Mouse (Mus musculus): ENCODE measurements around the gene Cdcp1. TPM values are rescaled to one million over a fixed set of nuclear protein-coding genes. Genes with fewer than 3 reads are reported as not detected.

The Cdcp1 gene
- total RNA-seq (2021) = under 1 TPM in 1 of 2 experiments, not detected in 1; 0.29 TPM
- long read RNA-seq, experiment 1 = 0 reads
- long read RNA-seq, experiment 2 = 0 reads

GRCm38 (mm10) chr9:123215621-123216440 is at the start of gene Cdcp1:
Gene Cdcp1, minus strand, starts transcription at chr9:123216038.
- intact Hi-C loops (cut with DNase I) = loop anchor here (5.0 kb wide), 1 partner anchor 286 kb away; no protein-coding TSS in a partner anchor
- no peak for TF ChIP-seq CTCF (IDR thresholded peaks at IDR 0.05)
- H3K4me3 ChIP-seq = 0 out of 2 replicates have a peak within 1 kb of the TSS, but pooled peaks have one; percentile 2
- DNase-seq (ENCODE audit: extremely low spot score in 1 of 2, low spot score in 2 of 2) = no peak
- H3K27ac ChIP-seq = no peak within 1 kb of the TSS

- DNase-seq (ENCODE audit: extremely low spot score in 1 of 2, low spot score in 2 of 2) = peak; percentile 83 to 85
- intact Hi-C loops (cut with DNase I) = loop anchor here (1.0 to 2.0 kb wide), 2 partner anchors 178 to 268 kb away; partner anchors contain the start of gene Sacm1l
- no peak for TF ChIP-seq CTCF (IDR thresholded peaks at IDR 0.05)
- peak within 1 kb of the TSS; percentile 68 for H3K4me3 ChIP-seq
- H3K27ac ChIP-seq = peak within 1 kb of the TSS; percentile 91
Observed at GRCm38 (mm10) chr9:123260611-123261021, 44.8 kb upstream of the Cdcp1 start, which contains the start of gene Tmem158. Gene Tmem158, minus strand, starts transcription at chr9:123260764.

GRCm38 (mm10) chr9:123259896-123260610 is 44.2 kb upstream of the Cdcp1 start:
- peak overlapping the region; percentile 91 for H3K27ac ChIP-seq
- intact Hi-C loops (cut with DNase I) = loop anchor here (1.0 to 5.0 kb wide), 5 partner anchors 107 to 269 kb away; partner anchors contain the start of genes Lars2 and Sacm1l
- TF ChIP-seq CTCF (IDR thresholded peaks at IDR 0.05) = no peak
- peak overlapping the region; percentile 68 for H3K4me3 ChIP-seq
- peak; percentile 60 to 63 for DNase-seq (ENCODE audit: extremely low spot score in 1 of 2, low spot score in 2 of 2)

- intact Hi-C loops (cut with DNase I) = loop anchor here (2.0 to 5.0 kb wide), 3 partner anchors 108 to 243 kb away; partner anchors contain the start of gene Lars2
- peak; percentile 75 to 77 for DNase-seq (ENCODE audit: extremely low spot score in 1 of 2, low spot score in 2 of 2)
- peak overlapping the region; percentile 91 for H3K27ac ChIP-seq
- TF ChIP-seq CTCF (IDR thresholded peaks at IDR 0.05) = peak; percentile 71
- H3K4me3 ChIP-seq = peak overlapping the region; percentile 68
Observed at GRCm38 (mm10) chr9:123259461-123259895, 43.6 kb upstream of the Cdcp1 start.

GRCm38 (mm10) chr9:123258796-123259195 is 43.0 kb upstream of the Cdcp1 start:
- intact Hi-C loops (cut with DNase I) = loop anchor here (2.0 to 5.0 kb wide), 3 partner anchors 109 to 244 kb away; partner anchors contain the start of gene Lars2
- H3K27ac ChIP-seq = peak overlapping the region; percentile 91; the same call in 1 of the 2 replicates
- TF ChIP-seq CTCF (IDR thresholded peaks at IDR 0.05) = peak; percentile 31
- peak overlapping the region; percentile 68 for H3K4me3 ChIP-seq
- peak in 1 of 2 experiments; percentile 23 for DNase-seq (ENCODE audit: extremely low spot score in 1 of 2, low spot score in 2 of 2)

GRCm38 (mm10) chr9:123255736-123256135 is 39.9 kb upstream of the Cdcp1 start:
- Histone ChIP-seq H3K4me3 (no peak overlapping the region), H3K27ac (0 out of 2 replicates have a peak overlapping the region, but pooled peaks have one; percentile 28)
- intact Hi-C loops (cut with DNase I) = loop anchor here (5.0 kb wide), 2 partner anchors 112 to 127 kb away; partner anchors contain the start of gene Lars2
- no peak for DNase-seq (ENCODE audit: extremely low spot score in 1 of 2, low spot score in 2 of 2)
- TF ChIP-seq CTCF (IDR thresholded peaks at IDR 0.05) = no peak

GRCm38 (mm10) chr9:123247992-123248391 is 32.2 kb upstream of the Cdcp1 start:
- no peak for TF ChIP-seq CTCF (IDR thresholded peaks at IDR 0.05)
- DNase-seq (ENCODE audit: extremely low spot score in 1 of 2, low spot score in 2 of 2) = no peak
- Histone ChIP-seq H3K4me3 (no peak overlapping the region), H3K27ac (no peak overlapping the region)
- intact Hi-C loops (cut with DNase I) = no loop called here

- Histone ChIP-seq H3K27ac (no peak overlapping the region), H3K4me3 (no peak overlapping the region)
- intact Hi-C loops (cut with DNase I) = no loop called here
- DNase-seq (ENCODE audit: extremely low spot score in 1 of 2, low spot score in 2 of 2) = no peak
- TF ChIP-seq CTCF (IDR thresholded peaks at IDR 0.05) = no peak
Observed at GRCm38 (mm10) chr9:123245146-123245545, 29.3 kb upstream of the Cdcp1 start.

- H3K4me3 ChIP-seq = no peak overlapping the region
- intact Hi-C loops (cut with DNase I) = no loop called here
- H3K27ac ChIP-seq = peak overlapping the region; percentile 40; the same call in 1 of the 2 replicates
- peak; percentile 53 to 57 for DNase-seq (ENCODE audit: extremely low spot score in 1 of 2, low spot score in 2 of 2)
- TF ChIP-seq CTCF (IDR thresholded peaks at IDR 0.05) = no peak
Observed at GRCm38 (mm10) chr9:123243988-123244387, 28.1 kb upstream of the Cdcp1 start.

- H3K4me3 ChIP-seq = no peak overlapping the region
- H3K27ac ChIP-seq = no peak overlapping the region
- TF ChIP-seq CTCF (IDR thresholded peaks at IDR 0.05) = no peak
- DNase-seq (ENCODE audit: extremely low spot score in 1 of 2, low spot score in 2 of 2) = no peak
- intact Hi-C loops (cut with DNase I) = no loop called here
Observed at GRCm38 (mm10) chr9:123241191-123241590, 25.4 kb upstream of the Cdcp1 start.

GRCm38 (mm10) chr9:123240751-123241150 is 24.9 kb upstream of the Cdcp1 start:
- Histone ChIP-seq H3K4me3 (no peak overlapping the region), H3K27ac (no peak overlapping the region)
- DNase-seq (ENCODE audit: extremely low spot score in 1 of 2, low spot score in 2 of 2) = no peak
- intact Hi-C loops (cut with DNase I) = no loop called here
- no peak for TF ChIP-seq CTCF (IDR thresholded peaks at IDR 0.05)

Measured in left cerebral cortex, adult 2 months (tissue).